Mouse (Mus musculus): ENCODE data around the gene Parva.

DNA sequence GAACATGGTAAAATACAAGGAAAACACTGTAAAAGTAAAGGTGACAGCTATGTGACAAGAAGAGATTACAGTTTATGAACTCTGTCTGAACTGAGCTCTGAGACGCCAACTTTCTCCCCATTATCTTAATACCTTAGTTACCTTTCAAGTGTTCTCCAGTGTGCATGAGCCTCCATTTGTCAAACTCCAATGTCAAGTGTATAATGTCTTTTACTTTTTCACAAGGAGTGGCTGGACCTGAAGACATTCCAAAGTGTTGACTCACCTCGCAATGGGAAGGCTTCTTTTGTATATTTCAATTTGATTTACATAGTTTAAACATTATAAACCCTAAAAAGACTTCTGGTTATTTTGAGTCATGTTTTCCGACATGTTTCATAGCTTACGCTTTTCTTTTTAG lies 3.9 kb upstream of the Parva start:
- TF ChIP-seq CTCF (conservative IDR thresholded peaks at IDR 0.05 in 1 of 2, IDR thresholded peaks at IDR 0.05 in 1 of 2; ENCODE audit: low read depth in 2 of 2, low read length in 2 of 2): no peak
- TF ChIP-seq EP300 (IDR thresholded peaks at IDR 0.05; ENCODE audit: low read length): no peak
- TF ChIP-seq MAX (IDR thresholded peaks at IDR 0.05; ENCODE audit: low read length): no peak
- TF ChIP-seq BHLHE40 (IDR thresholded peaks at IDR 0.05; ENCODE audit: low read depth, low read length): no peak
- TF ChIP-seq POLR2A (IDR thresholded peaks at IDR 0.05; ENCODE audit: low read depth, low read length): no peak
- TF ChIP-seq PAX5 (IDR thresholded peaks at IDR 0.05; ENCODE audit: low read length): no peak
- TF ChIP-seq IRF4 (IDR thresholded peaks at IDR 0.05; ENCODE audit: low read depth, low read length): no peak
- no peak for TF ChIP-seq ELF1 (IDR thresholded peaks at IDR 0.05; ENCODE audit: low read depth, low read length)
- no peak for TF ChIP-seq HCFC1 (IDR thresholded peaks at IDR 0.05; ENCODE audit: low read depth, low read length)
- no peak for TF ChIP-seq ETS1 (conservative IDR thresholded peaks at IDR 0.05; ENCODE audit: low read depth, low read length)
- TF ChIP-seq NELFE (IDR thresholded peaks at IDR 0.05; ENCODE audit: low read depth, low read length): no peak
- no peak for TF ChIP-seq UBTF (IDR thresholded peaks at IDR 0.05; ENCODE audit: low read depth, low read length)
